Mouse (Mus musculus): ENCODE data around the gene Slc1a7. TPM values are rescaled to one million over a fixed set of nuclear protein-coding genes. Genes with fewer than 3 reads are reported as not detected.

Slc1a7 gene
- total RNA-seq, 2 experiments from 2014 or later = 0.48 to 0.62 TPM

- no peak for DNase-seq (ENCODE audit: low spot score in 2 of 2)
These were observed 39.5 kb downstream of the Slc1a7 start for GRCm38 (mm10) chr4:108007532-108008103.

DNA sequence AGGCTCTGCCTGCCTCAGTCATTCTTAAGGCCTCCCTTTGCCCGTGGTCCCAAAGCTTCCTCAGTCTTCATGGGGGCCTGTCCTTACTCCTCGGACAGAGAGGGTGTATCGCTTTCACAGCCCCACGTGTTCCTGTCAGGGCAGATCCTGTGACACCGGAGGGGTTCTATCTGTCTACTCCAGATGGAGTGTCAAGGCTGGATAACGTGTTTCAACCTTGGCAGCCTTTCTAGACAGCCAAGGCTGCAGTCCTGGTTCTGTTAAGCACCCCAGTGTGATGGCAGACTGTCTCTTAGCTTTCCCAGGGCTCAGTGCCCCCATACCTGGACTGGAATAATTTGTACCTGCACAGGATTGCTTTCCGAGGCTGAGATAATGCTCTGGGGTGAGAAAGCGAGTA, 40.4 kb downstream of the Slc1a7 start:
- DNase-seq (ENCODE audit: low spot score in 2 of 2) = no peak

DNA sequence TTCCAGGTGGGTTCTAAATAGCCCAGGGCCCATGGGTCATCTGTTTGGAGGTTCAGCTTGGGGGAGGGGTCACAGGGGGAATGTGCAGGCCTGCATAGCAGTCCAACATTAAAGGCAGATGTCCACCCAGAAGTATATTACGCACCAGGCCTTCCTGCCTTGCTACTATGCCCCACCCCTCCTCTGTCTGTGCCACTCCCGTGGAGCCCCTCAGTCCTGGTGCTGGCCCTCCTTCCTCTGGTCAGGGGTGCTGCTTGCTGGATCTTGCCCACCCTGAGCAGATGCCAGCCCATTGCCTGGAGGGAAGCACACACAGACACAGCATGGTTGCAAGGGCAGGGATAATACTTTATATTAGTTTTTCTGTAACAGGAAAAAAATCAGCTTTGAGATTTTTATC, 46.3 kb downstream of the Slc1a7 start:
- no peak for DNase-seq (ENCODE audit: low spot score in 2 of 2)

DNA sequence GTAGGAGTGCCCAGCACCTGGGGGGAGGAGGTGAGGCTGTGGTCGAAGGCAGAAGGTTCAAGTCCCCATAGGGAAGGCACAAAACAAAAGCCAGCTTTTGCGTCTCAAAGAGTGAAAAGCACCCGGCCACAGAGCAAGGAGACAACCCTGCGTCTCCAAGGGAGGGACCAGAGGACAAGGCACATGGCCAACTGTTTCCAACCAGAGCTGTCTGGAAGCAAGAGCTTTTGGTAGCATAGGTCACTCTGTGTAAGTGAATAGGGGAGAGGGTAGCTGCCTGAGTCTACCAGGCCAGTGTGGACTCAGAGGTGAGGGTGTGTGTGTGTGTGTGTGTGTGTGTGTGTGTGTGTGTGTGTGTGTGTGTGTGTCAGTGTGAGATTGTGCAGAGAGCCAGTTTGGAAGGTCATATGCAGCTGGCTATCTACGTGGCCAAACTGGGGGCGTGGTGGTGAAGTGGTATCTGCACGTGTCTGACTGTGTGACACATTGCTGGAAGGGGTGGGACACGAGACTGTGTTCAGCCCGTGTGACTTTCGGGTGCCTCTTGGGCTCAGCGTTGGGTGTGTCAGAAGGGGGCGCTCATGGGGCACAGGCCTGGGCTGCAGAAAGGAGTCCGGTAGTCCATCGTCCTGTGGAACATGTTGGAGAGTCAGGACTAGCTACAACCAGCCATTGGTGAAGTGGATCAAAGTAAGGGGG, 47.1 kb downstream of the Slc1a7 start:
- no peak for DNase-seq (ENCODE audit: low spot score in 2 of 2)

GRCm38 (mm10) chr4:108016321-108016720, 48.2 kb downstream of the Slc1a7 start:
- DNase-seq (ENCODE audit: low spot score in 2 of 2) = no peak

DNA sequence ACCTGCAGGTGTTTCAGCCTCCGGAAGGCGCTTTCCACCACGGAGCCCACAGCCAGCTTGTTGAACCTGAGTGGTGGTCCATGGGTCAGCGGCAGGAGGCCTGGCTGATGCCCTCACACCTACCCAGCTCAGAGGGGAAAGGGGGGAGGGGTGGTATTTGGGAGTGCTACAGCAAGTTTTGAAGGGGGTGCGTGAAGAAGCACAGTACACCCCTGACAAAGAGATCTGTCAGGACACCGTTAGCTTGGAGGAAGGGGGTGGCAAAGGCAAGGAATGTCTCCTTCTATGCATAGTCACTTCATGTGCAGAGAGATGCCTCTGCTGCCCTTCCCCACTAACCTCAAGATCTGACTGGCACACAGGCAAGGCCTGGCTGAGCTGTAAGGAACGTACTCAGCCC, 49.7 kb downstream of the Slc1a7 start:
- DNase-seq (ENCODE audit: low spot score in 2 of 2) = no peak

GRCm38 (mm10) chr4:108018241-108018923, 50.2 kb downstream of the Slc1a7 start:
- DNase-seq (ENCODE audit: low spot score in 2 of 2) = no peak

- DNase-seq (ENCODE audit: low spot score in 2 of 2) = no peak
These were observed 51.1 kb downstream of the Slc1a7 start for GRCm38 (mm10) chr4:108018961-108019921.

- no peak for DNase-seq (ENCODE audit: low spot score in 2 of 2)
These were observed 52.0 kb downstream of the Slc1a7 start for GRCm38 (mm10) chr4:108020178-108020577.

GRCm38 (mm10) chr4:108023186-108023585, 55.1 kb downstream of the Slc1a7 start:
- no peak for DNase-seq (ENCODE audit: low spot score in 2 of 2)

DNA sequence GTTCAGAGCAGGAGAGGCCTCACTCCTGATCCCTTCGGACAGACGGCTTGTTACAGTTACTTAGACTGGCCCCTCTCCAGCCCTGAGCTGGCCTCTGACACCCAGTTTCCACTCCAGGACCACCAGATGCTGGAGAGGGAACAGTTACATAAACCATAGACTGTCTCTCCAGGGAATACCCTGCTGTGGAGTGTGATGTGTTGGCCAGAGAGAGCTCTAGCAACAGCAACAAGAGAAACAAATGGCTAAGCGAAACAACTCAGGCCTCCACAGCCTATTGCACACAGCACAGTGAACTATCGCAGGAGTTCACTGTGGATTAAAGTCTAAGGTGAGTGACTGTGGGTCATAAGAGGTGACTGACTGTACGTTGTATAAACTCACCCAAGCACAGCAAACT, 56.5 kb downstream of the Slc1a7 start:
- no peak for DNase-seq (ENCODE audit: low spot score in 2 of 2)

GRCm38 (mm10) chr4:108025269-108025668, 57.1 kb downstream of the Slc1a7 start:
- DNase-seq (ENCODE audit: low spot score in 2 of 2) = no peak

DNA sequence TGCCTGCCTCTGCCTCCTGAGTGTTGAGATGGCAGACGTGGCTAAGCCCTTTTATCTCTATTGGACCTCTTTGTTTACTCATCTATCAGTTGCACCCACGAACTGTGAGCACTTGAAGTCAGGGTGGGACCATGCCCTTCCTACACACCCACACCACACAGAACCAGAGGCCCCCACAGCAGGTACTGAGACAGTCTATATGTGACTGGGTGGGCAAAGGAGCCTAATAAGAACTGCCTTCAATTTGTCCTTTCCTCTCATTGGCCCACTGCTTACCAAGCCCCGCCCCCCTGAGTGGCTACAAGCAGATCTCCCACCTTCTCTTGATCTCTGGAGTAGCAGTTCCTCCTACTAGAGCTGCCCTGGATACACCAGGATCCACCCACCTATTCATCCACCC, 58.1 kb downstream of the Slc1a7 start:
- DNase-seq (ENCODE audit: low spot score in 2 of 2) = no peak

DNA sequence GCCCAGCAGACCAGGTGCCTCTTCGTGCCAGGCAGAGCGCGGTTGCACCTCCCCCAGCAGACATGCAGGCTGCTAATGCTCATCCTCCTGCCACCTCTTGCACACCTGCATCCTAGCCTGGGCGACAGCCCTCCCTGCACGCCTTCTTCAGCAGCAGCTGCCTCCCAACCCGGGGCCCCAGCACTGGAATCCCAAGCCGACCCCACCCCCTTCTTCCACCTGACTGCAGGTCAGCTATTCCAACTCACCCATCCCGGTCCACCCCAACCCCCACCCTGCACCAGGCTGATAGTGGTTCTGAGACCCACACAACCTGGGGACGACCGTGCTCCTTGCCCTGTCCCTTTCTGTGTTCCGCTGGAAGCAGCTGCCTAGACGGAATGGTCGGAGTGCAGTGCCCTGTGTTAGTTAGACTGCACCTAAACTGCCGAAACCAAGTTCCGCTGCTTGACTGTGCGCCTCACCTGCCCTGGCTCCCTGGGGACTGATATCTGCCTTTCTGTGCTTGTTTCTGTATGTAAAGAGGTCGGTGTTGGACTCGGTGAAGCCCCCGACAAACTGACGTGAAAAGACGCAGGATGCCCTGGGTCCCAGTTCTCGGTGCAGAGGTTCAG, 62.9 kb downstream of the Slc1a7 start:
- DNase-seq (ENCODE audit: low spot score in 2 of 2) = no peak

- DNase-seq (ENCODE audit: low spot score in 2 of 2) = no peak
These were observed 63.6 kb downstream of the Slc1a7 start for GRCm38 (mm10) chr4:108031502-108032351.

GRCm38 (mm10) chr4:108032352-108032849, 64.3 kb downstream of the Slc1a7 start:
- DNase-seq (ENCODE audit: low spot score in 2 of 2) = no peak

GRCm38 (mm10) chr4:108033041-108033764, 65.1 kb downstream of the Slc1a7 start:
- no peak for DNase-seq (ENCODE audit: low spot score in 2 of 2)

DNA sequence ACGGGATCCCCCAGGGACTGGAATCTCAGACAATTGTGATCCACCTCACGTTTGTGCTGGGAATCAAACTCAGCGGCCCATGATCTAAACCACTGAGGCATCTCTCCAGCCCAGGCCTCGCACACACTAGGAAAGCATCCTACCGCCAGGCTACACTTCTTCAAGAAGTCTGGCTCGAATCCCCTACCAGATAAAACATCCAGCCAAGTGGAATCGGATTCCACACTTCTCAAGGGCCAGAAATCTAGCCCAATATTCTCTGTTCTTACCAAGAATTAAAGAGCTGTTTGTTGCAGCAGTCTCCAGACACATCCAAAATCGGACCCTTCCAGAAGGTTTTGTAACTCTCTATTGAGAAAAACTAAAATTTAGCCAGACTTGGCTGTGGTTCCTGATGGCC, 68.9 kb downstream of the Slc1a7 start:
- no peak for DNase-seq (ENCODE audit: low spot score in 2 of 2)

Data from adrenal gland, postnatal 4 days (tissue).